Mouse (Mus musculus) C2C12 (cell line): Measurements from ENCODE around the gene Sorbs1. TPM values are rescaled to one million over a fixed set of nuclear protein-coding genes. Genes with fewer than 3 reads are reported as not detected.

ENCODE experiments used
- H3K27me3 ChIP-seq: one replicate; pipeline ENCODE4 v1.6.1; 2011; ENCODE audit not compliant: control insufficient read depth, insufficient read depth, insufficient read length
- H3K36me3 ChIP-seq: one replicate; pipeline ENCODE4 v1.6.1; 2011; ENCODE audit not compliant: control insufficient read depth, insufficient read depth
- H3K4me3 ChIP-seq: one replicate; pipeline ENCODE4 v1.5.1; 2011; ENCODE audit warnings: mild to moderate bottlenecking, control low read depth; ENCODE audit not compliant: poor library complexity, insufficient read depth, severe bottlenecking
- H3K79me2 ChIP-seq: one replicate; pipeline ENCODE4 v1.6.1; 2011; ENCODE audit not compliant: control insufficient read depth, insufficient read depth
- H3K79me3 ChIP-seq: one replicate; pipeline ENCODE4 v1.6.1; 2011; ENCODE audit warnings: low read depth, control low read depth
- H3ac ChIP-seq: one replicate; pipeline ENCODE3; 2011; ENCODE audit warnings: low read depth; ENCODE audit not compliant: control insufficient read depth, insufficient read length
- CEBPB ChIP-seq: IDR thresholded peaks from one replicate; pipeline ENCODE4 v1.6.1; 2011; ENCODE audit warnings: low read depth, mild to moderate bottlenecking, control low read depth, moderate library complexity
- CTCF ChIP-seq: IDR thresholded peaks from one replicate; pipeline ENCODE4 v1.5.1; 2011; ENCODE audit not compliant: control insufficient read depth, insufficient read depth, insufficient read length
- FOSL1 ChIP-seq: IDR thresholded peaks from one replicate; pipeline ENCODE4 v1.8.0; 2011; ENCODE audit warnings: mild to moderate bottlenecking, low read length; ENCODE audit not compliant: poor library complexity, insufficient read depth, severe bottlenecking
- MAX ChIP-seq: IDR thresholded peaks from one replicate; pipeline ENCODE4 v1.6.1; 2011; ENCODE audit warnings: mild to moderate bottlenecking, control low read depth
- MYOD1 ChIP-seq: IDR thresholded peaks from one replicate; pipeline ENCODE4 v1.6.1; 2011; ENCODE audit warnings: low read depth; ENCODE audit not compliant: control insufficient read depth, insufficient read length
- MYOG ChIP-seq: IDR thresholded peaks from one replicate; pipeline ENCODE4 v1.6.1; 2011; ENCODE audit not compliant: control insufficient read depth, insufficient read length; ENCODE audit errors: extremely low read depth
- USF1 ChIP-seq: IDR thresholded peaks from one replicate; pipeline ENCODE4 v1.6.1; 2011; ENCODE audit warnings: low read depth, mild to moderate bottlenecking, control low read depth, moderate library complexity
- polyA plus RNA-seq: library from polyadenylated mRNA; unstranded; fragments of >200 nt; fragmentation: generic; extraction: Trizol; gene quantifications from one replicate; pipeline ENCODE4 v1.2.1, GENCODE M21; 2012; ENCODE audit warnings: missing spikeins

Sorbs1 gene
- polyA plus RNA-seq, 1 experiment: 9.0 TPM

- Histone ChIP-seq H3K79me2 (peaks cover 99% of the 10 kb centered on the region), H3ac (no peak overlapping the region), H3K79me3 (peaks cover 57% of the 10 kb centered on the region), H3K27me3 (no peaks in the 10 kb centered on the region), H3K36me3 (peaks cover 17% of the 10 kb centered on the region), H3K4me3 (no peak overlapping the region)
- TF ChIP-seq MYOD1: peak; percentile 88
- no peak for TF ChIP-seq CTCF
- no peak for TF ChIP-seq MYOG
- no peak for TF ChIP-seq USF1
- TF ChIP-seq FOSL1: peak; percentile 27
- no peak for TF ChIP-seq MAX
These were observed 254.1 kb downstream of the Sorbs1 start for GRCm38 (mm10) chr19:40259485-40259884.

DNA sequence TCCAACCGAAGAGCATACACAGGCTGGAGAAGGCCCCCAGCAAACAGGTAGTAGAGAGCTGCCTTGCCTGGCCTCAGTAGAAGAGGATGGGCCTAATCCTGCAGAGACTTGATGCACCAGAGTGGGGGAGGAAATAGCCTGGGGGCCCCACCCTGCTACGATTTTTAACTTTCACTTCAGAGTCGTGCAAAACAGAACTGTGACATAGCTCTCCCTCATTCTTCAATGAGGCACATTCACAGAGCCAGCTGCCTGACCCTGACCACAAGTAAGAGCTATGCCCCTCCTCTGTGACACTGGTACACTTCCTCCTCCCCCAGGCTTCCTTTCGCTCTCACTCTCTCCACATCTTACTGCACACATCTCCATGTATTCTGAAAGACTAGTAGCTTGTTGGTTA, 256.2 kb downstream of the Sorbs1 start:
- Histone ChIP-seq H3K4me3 (no peak overlapping the region), H3K27me3 (no peaks in the 10 kb centered on the region), H3K79me3 (peaks cover 48% of the 10 kb centered on the region), H3K79me2 (peaks cover 99% of the 10 kb centered on the region), H3K36me3 (peaks cover 17% of the 10 kb centered on the region), H3ac (no peak overlapping the region)
- TF ChIP-seq USF1: no peak
- peak; percentile 48 for TF ChIP-seq MYOD1

GRCm38 (mm10) chr19:40256376-40257050, 257.1 kb downstream of the Sorbs1 start:
- no peak overlapping the region for H3ac ChIP-seq
- peaks cover 100% of the 10 kb centered on the region for H3K79me2 ChIP-seq
- H3K79me3 ChIP-seq: peaks cover 47% of the 10 kb centered on the region
- no peak overlapping the region for H3K4me3 ChIP-seq
- H3K36me3 ChIP-seq: peaks cover 17% of the 10 kb centered on the region
- TF ChIP-seq MYOD1 (peak; percentile 23), CEBPB (peak; percentile 23), MYOG (no peak), MAX (no peak)
- H3K27me3 ChIP-seq: no peaks in the 10 kb centered on the region

GRCm38 (mm10) chr19:40255561-40255960, 258.0 kb downstream of the Sorbs1 start:
- Histone ChIP-seq H3K4me3 (no peak overlapping the region), H3K27me3 (no peaks in the 10 kb centered on the region), H3ac (no peak overlapping the region), H3K36me3 (peaks cover 22% of the 10 kb centered on the region), H3K79me2 (peaks cover 94% of the 10 kb centered on the region), H3K79me3 (peaks cover 41% of the 10 kb centered on the region)
- TF ChIP-seq FOSL1: no peak
- no peak for TF ChIP-seq MYOD1
- TF ChIP-seq USF1: no peak
- TF ChIP-seq MYOG: no peak
- no peak for TF ChIP-seq CEBPB
- no peak for TF ChIP-seq CTCF
- TF ChIP-seq MAX: no peak

GRCm38 (mm10) chr19:40254741-40255140, 258.8 kb downstream of the Sorbs1 start:
- Histone ChIP-seq H3ac (no peak overlapping the region), H3K79me2 (peaks cover 86% of the 10 kb centered on the region), H3K27me3 (no peaks in the 10 kb centered on the region), H3K4me3 (no peak overlapping the region), H3K36me3 (peaks cover 30% of the 10 kb centered on the region), H3K79me3 (peaks cover 34% of the 10 kb centered on the region)
- no peak for TF ChIP-seq FOSL1
- TF ChIP-seq USF1: no peak
- TF ChIP-seq CTCF: no peak
- TF ChIP-seq MYOG: no peak
- TF ChIP-seq CEBPB: no peak

GRCm38 (mm10) chr19:40253768-40254167, 259.8 kb downstream of the Sorbs1 start:
- no peak overlapping the region for H3ac ChIP-seq
- TF ChIP-seq MYOG (no peak), FOSL1 (no peak)
- peaks cover 30% of the 10 kb centered on the region for H3K79me3 ChIP-seq
- H3K36me3 ChIP-seq: peaks cover 33% of the 10 kb centered on the region
- H3K27me3 ChIP-seq: no peaks in the 10 kb centered on the region
- no peak overlapping the region for H3K4me3 ChIP-seq
- H3K79me2 ChIP-seq: peaks cover 76% of the 10 kb centered on the region
